Mouse (Mus musculus) frontal cortex, adult (tissue): Measurements from ENCODE around the gene Mtif3.

Experiments used
- ATAC-seq: cut with Nextera tagmentation; 2 replicates; pipeline ENCODE4 v1.9.2; 2017; ENCODE audit warnings: mild to moderate bottlenecking, moderate library complexity, mixed read lengths; ENCODE audit not compliant: low TSS enrichment

Mtif3 gene

DNA sequence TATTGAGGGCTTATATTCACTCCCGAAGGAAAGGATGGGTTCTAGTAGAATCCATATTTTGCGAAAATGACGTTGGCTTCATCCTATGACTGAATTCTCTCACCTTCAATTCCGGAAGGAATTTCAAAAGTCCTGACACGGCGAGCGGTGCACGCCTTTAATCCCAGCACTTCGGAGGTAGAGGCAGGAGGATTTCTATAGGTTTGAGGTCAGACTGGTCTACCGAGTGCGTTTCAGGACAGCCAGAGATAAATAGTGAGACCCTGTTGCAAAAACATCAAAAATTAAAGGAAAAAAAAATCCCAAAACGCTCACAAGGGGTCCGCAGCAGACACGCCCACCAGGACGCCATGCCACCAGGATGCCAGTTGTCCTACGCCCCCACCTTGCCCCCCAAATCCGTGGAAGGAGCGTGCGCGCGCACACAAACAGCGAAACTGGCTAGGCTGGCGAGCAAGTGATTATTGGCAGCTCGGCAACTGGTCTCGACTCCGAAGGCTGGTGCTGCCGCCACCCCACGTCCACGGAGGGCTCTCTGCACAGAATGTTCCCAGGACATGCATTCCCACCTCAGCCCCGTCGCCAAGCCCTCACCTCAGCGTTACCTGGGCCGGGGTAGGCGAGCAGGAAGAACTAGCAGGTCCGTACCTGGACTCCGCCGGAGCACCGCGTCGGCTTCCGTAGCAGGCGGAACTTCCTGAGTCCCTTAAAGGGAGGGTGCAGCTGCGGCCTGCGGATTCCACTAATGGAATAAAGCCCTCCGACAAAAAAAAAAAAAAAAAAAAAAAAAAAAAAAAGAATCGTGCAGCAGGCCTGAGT, at the start of gene Mtif3:
TSS of gene Mtif3 (minus strand) at position 683 of the 819 bp plus-strand sequence.
- peak; percentile 95 for ATAC-seq

DNA sequence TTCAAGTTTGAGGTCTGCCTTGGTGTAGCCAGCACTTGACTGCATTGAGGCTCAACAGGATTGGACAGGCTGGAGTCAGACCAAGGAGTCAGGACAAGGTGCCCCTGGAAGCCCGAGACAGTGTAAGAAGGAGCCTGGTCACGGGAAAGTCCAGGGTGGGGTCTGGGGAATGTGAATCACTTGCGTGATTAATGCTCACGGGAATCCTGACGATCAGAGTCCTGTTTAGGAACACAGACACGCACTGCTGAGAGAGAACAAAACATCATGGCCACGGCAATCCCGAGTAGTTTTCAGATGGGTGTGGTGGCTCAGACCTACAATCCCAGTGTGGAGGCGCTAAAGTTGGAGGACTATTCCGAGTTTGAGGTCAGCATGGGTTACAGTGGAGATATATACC, 47.7 kb upstream of the Mtif3 start:
- no peak for ATAC-seq

- no peak for ATAC-seq
Measured at GRCm38 (mm10) chr5:147003303-147003702, 39.7 kb upstream of the Mtif3 start.

DNA sequence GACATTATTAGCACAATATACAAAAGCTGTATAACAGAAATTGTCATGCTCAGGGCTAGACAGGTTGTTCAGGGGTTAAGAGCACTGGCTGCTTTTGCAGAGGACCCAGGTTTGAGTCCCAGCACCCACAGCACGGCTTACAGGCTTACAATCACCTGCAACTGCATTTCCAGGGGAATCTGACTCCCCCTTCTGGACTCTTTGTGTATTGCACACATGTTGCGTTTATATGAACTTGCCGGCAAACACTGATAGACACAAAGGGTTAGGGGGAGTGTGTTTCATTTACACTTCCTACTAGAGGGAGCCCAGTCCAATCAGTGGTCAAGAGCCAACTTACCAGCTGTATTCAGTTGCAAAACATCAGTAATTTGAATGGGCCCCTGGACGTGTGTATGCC, 37.7 kb upstream of the Mtif3 start:
- ATAC-seq, result no peak

DNA sequence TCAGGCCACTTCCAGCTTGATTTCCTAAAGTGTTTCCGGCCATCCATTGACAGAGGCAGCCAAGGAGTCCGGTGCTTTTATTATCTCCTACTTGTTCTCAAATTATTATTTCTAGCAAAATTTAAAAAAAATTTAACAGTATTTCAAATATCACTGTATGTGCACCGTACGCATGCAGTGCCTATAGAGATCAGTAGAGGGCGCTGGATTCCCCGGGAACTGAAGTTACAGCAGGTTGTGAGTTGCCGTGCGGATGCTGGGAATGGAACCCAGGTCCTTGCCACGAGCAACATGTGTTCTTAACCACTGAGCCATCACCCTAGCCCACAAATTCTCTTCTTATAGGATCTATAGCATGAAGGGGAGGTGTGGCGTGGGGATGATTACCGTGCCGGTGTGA, 35.2 kb upstream of the Mtif3 start:
- ATAC-seq, result no peak

DNA sequence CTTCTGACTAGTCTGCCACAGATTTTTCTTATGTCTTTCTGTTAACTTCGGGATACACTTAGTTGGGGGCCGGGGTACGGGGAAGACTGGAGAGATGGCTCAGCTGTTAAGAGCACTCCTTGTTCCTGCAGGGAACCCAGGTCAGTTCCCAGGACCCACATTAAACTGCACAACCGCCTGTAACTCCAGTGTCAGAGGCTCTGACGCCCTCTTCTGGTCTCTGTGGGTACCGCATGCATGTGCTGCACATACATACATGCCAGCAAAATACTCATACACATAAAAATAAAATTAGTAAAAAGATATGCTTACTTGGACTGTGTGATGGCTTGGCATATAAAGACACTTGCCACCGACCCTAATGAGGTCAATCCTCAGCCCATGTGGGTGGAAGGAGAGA, 33.2 kb upstream of the Mtif3 start:
- ATAC-seq, result no peak

- no peak for ATAC-seq
Measured at GRCm38 (mm10) chr5:146994973-146995372, 31.4 kb upstream of the Mtif3 start.

- ATAC-seq, result no peak
Measured at GRCm38 (mm10) chr5:146993509-146993908, 29.9 kb upstream of the Mtif3 start.

GRCm38 (mm10) chr5:146989051-146989450, 25.5 kb upstream of the Mtif3 start:
- no peak for ATAC-seq

DNA sequence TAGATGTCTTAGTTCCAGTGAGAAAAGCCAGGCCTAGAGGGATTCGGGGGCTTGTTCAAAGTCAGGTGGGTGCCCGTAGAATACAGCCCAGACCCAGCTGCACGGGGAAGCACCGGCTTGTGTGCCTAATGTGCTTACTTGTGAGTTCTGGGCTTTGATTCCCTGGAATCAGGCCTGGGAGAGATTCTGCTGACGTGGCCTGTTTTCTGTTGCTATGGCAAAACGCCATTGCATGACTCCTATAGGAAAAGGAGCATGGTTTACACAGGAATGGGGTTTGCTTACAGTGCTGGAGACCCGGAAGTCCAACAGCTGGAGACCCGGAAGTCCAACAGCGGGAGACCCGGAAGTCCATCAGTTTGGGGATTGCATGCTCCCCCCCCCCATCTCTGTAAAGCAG, 24.0 kb upstream of the Mtif3 start:
- ATAC-seq, result no peak

GRCm38 (mm10) chr5:146985725-146986433, 22.3 kb upstream of the Mtif3 start:
- no peak for ATAC-seq

GRCm38 (mm10) chr5:146983216-146983615, 19.6 kb upstream of the Mtif3 start:
- peak; percentile 64; the same call in 1 of the 2 replicates for ATAC-seq

DNA sequence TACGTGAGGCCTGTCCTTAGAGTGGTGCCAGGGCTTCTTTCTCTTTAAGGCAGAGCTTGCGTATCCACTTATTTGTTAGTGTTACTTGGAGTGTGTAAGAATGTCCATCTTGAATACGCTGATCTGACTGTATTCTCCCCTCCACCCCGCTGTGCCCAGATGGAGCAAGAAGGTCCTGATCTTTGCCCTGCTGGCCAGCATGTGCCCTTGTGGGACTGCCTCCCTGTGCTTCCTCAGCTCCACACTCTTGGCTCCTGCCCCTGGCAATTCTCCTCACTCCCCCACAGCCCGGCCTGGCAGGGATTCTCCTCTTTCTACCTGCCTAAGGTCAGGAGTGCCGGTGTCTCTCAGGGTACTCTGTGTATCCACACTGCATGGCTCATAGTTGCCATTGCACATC, 17.8 kb upstream of the Mtif3 start:
- ATAC-seq, result no peak

DNA sequence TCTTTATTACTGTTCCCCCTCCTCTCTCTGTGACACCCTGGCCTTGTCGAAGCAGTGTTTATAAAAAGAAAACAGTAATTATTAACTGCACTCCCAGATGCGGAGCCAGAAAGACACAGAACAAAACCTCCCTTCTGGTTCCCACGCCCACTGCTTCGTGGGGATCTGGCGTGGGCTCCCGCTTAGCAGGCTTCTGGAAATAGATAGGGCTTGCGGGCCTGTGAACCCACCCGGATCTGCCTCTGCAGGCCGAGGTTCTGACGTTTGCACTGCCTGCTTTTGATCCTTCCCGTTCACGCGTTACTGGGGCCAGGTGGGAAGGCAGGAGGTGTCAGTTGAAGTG, 11.2 kb upstream of the Mtif3 start:
- no peak for ATAC-seq

- ATAC-seq, result no peak
Measured at GRCm38 (mm10) chr5:146973858-146974780, 10.5 kb upstream of the Mtif3 start.

- no peak for ATAC-seq
Measured at GRCm38 (mm10) chr5:146973353-146973752, 9.8 kb upstream of the Mtif3 start.

DNA sequence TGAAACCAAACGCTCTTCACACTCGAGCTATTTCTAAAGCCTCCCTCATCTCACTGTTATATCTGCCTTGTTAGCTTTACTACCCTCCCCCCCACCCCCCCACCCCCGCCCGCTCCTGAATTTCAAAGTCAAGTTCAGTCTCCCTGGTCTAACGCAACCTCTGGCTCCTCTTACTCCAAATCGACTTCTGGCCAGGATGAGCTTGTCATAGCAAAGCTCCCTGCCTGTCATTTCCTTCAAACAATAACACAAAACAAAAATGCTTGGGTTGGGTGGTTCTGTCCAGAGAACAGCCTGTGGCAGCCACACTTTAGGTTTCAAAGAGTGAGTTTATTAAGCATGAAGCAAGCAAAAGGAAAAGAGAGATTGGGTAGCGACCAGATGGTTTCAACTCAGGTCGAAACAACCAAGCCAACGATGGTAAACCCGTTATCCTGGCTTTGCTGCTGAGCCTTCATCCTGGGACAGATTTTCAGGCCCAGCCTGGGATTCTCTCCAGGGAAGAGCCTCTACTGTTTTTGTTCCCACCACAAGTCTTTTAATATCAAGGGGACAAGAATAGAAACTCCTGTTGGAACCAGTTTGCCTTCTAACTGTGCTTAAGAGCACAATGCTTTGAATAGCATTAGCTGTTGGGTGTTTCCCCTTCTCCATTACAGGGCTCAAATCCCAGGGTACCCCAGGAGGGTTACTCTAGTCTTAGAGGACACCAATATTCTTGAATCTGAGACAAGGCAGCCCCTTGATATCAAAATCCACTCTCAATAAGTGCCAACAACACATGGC, 8.4 kb upstream of the Mtif3 start:
- no peak for ATAC-seq

GRCm38 (mm10) chr5:146968695-146969393, 5.2 kb upstream of the Mtif3 start:
- no peak for ATAC-seq

DNA sequence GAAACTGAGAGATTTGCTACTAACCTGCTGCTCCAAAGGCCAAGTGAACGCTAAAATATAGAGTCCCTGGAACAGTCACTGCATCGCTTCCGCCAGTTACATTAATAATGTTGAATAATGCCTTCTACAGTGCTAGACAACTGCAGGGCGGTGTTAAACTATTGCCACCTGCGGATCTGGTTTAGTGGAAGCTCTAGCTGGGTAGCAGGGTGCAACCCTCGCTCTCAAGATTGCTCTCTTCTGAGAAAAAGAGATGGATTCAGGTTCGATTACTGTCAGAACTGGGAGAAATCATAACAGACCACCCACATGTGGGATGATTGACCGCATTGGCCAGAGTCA, 308 bp upstream of the Mtif3 start:
- ATAC-seq, result no peak

DNA sequence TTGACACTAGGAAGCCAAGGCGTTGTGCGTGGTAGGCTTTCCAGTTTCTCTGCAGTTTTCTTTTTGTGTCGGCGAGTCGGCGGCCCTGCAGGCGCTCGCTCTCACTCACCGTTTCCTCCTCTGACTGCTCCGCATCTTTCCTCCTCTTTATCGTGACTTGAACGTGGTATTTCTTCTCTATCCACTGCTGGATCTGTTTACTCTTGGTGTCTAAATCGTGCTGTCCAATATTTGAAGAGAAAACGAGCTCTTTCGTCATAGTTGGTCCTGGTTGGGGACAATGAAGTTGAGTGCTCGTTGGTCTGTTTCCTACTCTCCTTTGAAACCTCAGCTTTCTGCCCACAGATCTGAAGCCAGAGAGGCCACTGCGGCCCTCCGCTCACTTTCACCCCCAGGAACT, 6.9 kb downstream of the Mtif3 start:
- 0 out of 2 replicates have a peak, but pooled peaks have one; percentile 43 for ATAC-seq

DNA sequence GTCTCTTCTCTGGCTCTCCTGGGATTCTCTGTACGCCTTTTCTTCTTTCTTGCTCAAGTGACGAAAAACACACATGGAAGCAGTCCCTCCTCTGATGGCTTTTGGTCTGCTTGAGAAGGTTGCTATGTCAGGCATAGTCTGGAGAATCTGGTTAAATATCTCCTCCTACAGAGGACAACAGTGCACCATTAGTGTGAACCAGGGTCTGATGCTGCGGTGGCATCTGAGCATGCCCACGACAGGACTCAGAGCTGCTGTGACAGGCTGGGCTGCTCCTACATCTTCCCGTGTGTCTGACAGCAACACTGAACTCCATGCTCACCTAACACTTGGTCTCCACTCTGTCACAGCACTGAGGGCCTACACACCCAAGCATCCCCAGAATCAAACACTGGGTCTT, 7.9 kb downstream of the Mtif3 start:
- no peak for ATAC-seq
